Mouse (Mus musculus) CH12.LX (cell line): ENCODE measurements at regions not wholly inside any gene's neighbourhood (a gene's known extent, or its start where the extent isn't known, plus 50 kb on each side); places are given as distances from the start of the nearest gene placed in this dataset.

Experiments used
- CHD1 ChIP-seq: IDR thresholded peaks from 2 replicates; pipeline ENCODE4 v1.6.1; 2012; ENCODE audit warnings: low read depth, low read length, improper control_type of control experiment, inconsistent platforms
- CHD2 ChIP-seq: IDR thresholded peaks from 2 replicates; pipeline ENCODE4 v1.6.1; 2011; ENCODE audit warnings: low read length, improper control_type of control experiment
- CTCF ChIP-seq, 2 experiments: IDR thresholded peaks in 1 of 2; conservative IDR thresholded peaks in 1 of 2; 2 replicates each; pipeline ENCODE4 v1.5.1; 2011 to 2012; ENCODE audit warnings: low read depth in 2 of 2, low read length in 2 of 2, improper control_type of control experiment in 1 of 2, inconsistent platforms in 1 of 2, mild to moderate bottlenecking in 1 of 2, moderate library complexity in 1 of 2
- E2F4 ChIP-seq: IDR thresholded peaks from 2 replicates; pipeline ENCODE4 v1.6.1; 2011; ENCODE audit warnings: low read depth, low read length, improper control_type of control experiment; ENCODE audit not compliant: insufficient replicate concordance
- EP300 ChIP-seq: IDR thresholded peaks from 2 replicates; pipeline ENCODE4 v1.6.1; 2011; ENCODE audit warnings: low read length, improper control_type of control experiment
- ETS1 ChIP-seq: conservative IDR thresholded peaks from 2 replicates; pipeline ENCODE4 v1.6.1; 2012; ENCODE audit warnings: low read depth, mild to moderate bottlenecking, inconsistent platforms, low read length, improper control_type of control experiment, moderate library complexity
- NELFE ChIP-seq: IDR thresholded peaks from 2 replicates; pipeline ENCODE4 v1.6.1; 2011; ENCODE audit warnings: low read depth, low read length, improper control_type of control experiment
- POLR2A ChIP-seq: IDR thresholded peaks from 2 replicates; pipeline ENCODE4 v1.6.1; 2011; ENCODE audit warnings: low read depth, mild to moderate bottlenecking, improper control_type of control experiment, low read length
- RAD21 ChIP-seq: IDR thresholded peaks from 2 replicates; pipeline ENCODE4 v1.6.1; 2011; ENCODE audit warnings: low read depth, mild to moderate bottlenecking, low read length, improper control_type of control experiment, moderate library complexity
- SIN3A ChIP-seq: IDR thresholded peaks from 2 replicates; pipeline ENCODE4 v1.6.1; 2012; ENCODE audit warnings: low read length, improper control_type of control experiment, inconsistent platforms
- TBP ChIP-seq: conservative IDR thresholded peaks from 2 replicates; pipeline ENCODE4 v1.6.1; 2011; ENCODE audit warnings: low read depth, low read length, improper control_type of control experiment
- USF1 ChIP-seq: IDR thresholded peaks from 2 replicates; pipeline ENCODE4 v1.6.1; 2014; ENCODE audit warnings: low read depth, mild to moderate bottlenecking, inconsistent platforms, low read length, improper control_type of control experiment
- ZC3H11A ChIP-seq: IDR thresholded peaks from 2 replicates; pipeline ENCODE4 v1.6.1; 2012; ENCODE audit warnings: low read depth, mild to moderate bottlenecking, inconsistent platforms, low read length, improper control_type of control experiment

- TF ChIP-seq POLR2A (no peak), CHD1 (no peak), ETS1 (no peak), EP300 (no peak), ZC3H11A (no peak), CHD2 (no peak), NELFE (no peak), USF1 (no peak), RAD21 (no peak), CTCF (conservative IDR thresholded peaks at IDR 0.05 in 1 of 2, IDR thresholded peaks at IDR 0.05 in 1 of 2; ENCODE audit: low read depth in 2 of 2, low read length in 2 of 2) (no peak), TBP (no peak), SIN3A (no peak), E2F4 (no peak)
Observed at GRCm38 (mm10) chr6:100049036-100049435, 238.2 kb downstream of the Rybp start.
